Mouse (Mus musculus): ENCODE measurements at regions not wholly inside any gene's neighbourhood (a gene's known extent, or its start where the extent isn't known, plus 50 kb on each side); places are given as distances from the start of the nearest gene placed in this dataset.
A peak's percentile ranks its signal among the peaks of the same experiment; 100 is the strongest.

DNA sequence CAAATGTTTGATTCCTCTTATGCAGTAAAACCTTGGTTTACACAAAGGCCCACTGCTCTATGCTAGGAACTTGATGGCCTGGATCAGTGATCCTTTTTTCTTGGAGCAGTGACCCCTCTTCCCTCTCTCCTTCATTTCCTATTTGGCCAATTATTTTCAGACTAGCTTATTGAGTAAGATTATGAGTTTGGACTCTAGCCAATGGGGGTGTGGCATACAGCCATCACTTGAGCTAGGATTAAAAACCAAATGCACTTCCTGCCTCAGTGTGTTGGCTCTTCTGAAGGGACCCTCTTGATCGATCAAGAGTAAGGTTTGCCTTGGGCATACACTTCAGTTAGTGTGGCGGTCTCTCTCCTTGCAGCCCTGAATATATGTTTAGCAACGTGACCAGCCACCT lies 1172.6 kb upstream of the Gulo start:
- Histone ChIP-seq H3K9ac (ENCODE audit: low read depth, low read length) (no peak overlapping the region), H3K27me3 (ENCODE audit: insufficient read depth, low read length) (no peaks in the 10 kb centered on the region), H3K4me2 (ENCODE audit: low read length) (no peak overlapping the region), H3K36me3 (ENCODE audit: insufficient read depth, low read length) (no peaks in the 10 kb centered on the region), H3K4me3 (replicated peaks; ENCODE audit: low read depth, low read length) (no peak overlapping the region), H3K4me1 (replicated peaks; ENCODE audit: insufficient read depth, low read length) (no peaks in the 10 kb centered on the region), H3K27ac (no peak overlapping the region), H3K9me3 (replicated peaks; ENCODE audit: low read length) (no peaks in the 10 kb centered on the region)
- DNase-seq (ENCODE audit: low spot score) (peak; percentile 26), ATAC-seq (replicated peaks; ENCODE audit: low FRiP score, low read depth) (no peak)
- TF ChIP-seq CTCF (IDR thresholded peaks at IDR 0.05; ENCODE audit: low read depth): no peak
- WGBS: 50% methylated on average over 3 of the region's 3 CpGs

- Histone ChIP-seq H3K4me2 (ENCODE audit: low read length) (no peak overlapping the region), H3K36me3 (ENCODE audit: insufficient read depth, low read length) (no peaks in the 10 kb centered on the region), H3K27me3 (ENCODE audit: insufficient read depth, low read length) (no peaks in the 10 kb centered on the region), H3K9me3 (replicated peaks; ENCODE audit: low read length) (no peaks in the 10 kb centered on the region), H3K27ac (no peak overlapping the region), H3K4me3 (replicated peaks; ENCODE audit: low read depth, low read length) (no peak overlapping the region), H3K4me1 (replicated peaks; ENCODE audit: insufficient read depth, low read length) (no peaks in the 10 kb centered on the region), H3K9ac (ENCODE audit: low read depth, low read length) (no peak overlapping the region)
- no peak for DNase-seq (ENCODE audit: low spot score)
- no peak for TF ChIP-seq CTCF (IDR thresholded peaks at IDR 0.05; ENCODE audit: low read depth)
- ATAC-seq (replicated peaks; ENCODE audit: low FRiP score, low read depth): no peak
These were observed 1170.5 kb upstream of the Gulo start for GRCm38 (mm10) chr14:67179549-67179948.

- WGBS: 51% methylated on average over 9 of the region's 9 CpGs
- no peak; the same call in 1 of the 2 replicates for ATAC-seq (replicated peaks; ENCODE audit: low FRiP score, low read depth)
- no peak for DNase-seq (ENCODE audit: low spot score)
These were observed 1169.5 kb upstream of the Gulo start for GRCm38 (mm10) chr14:67178329-67179039.

DNA sequence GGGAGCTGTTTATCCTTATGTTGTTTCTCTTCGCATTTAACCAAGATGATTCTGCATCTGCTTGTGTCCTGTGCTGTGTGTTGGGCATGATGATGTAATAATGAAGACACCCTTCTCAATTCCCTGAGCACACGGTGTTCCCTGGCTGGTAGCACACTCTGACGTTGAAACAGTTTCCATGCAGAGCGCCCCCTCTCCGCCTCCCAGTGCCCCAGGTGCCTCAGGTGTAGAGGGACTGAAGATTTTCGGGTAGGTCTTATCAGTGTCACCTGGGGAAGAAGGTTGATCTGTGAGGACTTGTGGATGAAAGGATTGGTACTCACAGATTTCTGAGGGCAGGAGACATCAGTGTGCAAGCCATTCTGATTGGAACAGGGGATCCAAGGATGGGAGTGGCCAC lies 1167.7 kb upstream of the Gulo start:
- no peaks in the 10 kb centered on the region for H3K36me3 ChIP-seq (ENCODE audit: insufficient read depth, low read length)

More at GRCm38 (mm10) chr14:67178329-67179039, 1169.5 kb upstream of the Gulo start:
- Histone ChIP-seq H3K36me3 (ENCODE audit: insufficient read depth, low read length) (no peaks in the 10 kb centered on the region), H3K27me3 (ENCODE audit: insufficient read depth, low read length) (no peaks in the 10 kb centered on the region), H3K4me1 (replicated peaks; ENCODE audit: insufficient read depth, low read length) (no peaks in the 10 kb centered on the region), H3K4me2 (ENCODE audit: low read length) (no peak overlapping the region), H3K9me3 (replicated peaks; ENCODE audit: low read length) (no peaks in the 10 kb centered on the region), H3K4me3 (replicated peaks; ENCODE audit: low read depth, low read length) (no peak overlapping the region), H3K9ac (ENCODE audit: low read depth, low read length) (no peak overlapping the region), H3K27ac (no peak overlapping the region)
- no peak for TF ChIP-seq CTCF (IDR thresholded peaks at IDR 0.05; ENCODE audit: low read depth)

DNA sequence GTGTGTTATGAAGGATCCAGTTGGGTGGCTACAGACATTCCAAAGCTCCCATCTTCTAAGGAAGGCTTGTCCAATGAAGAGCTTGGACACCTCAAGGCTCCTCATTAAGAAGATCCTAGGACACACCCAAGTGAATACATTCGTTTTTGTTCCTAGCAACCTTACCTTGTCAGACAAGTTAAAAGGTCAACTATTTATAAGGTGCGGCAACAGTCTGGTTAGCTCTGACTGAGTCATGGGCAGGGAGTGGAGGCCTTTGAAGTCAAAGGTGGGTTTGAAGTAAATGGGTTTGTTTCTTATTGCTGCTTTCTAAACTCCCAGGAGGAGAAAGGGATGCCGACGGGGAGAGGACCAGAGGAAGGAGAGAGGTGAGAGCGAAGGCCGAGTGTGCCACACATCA lies 1167.1 kb upstream of the Gulo start:
- Histone ChIP-seq H3K27ac (no peak overlapping the region), H3K4me2 (ENCODE audit: low read length) (no peak overlapping the region), H3K4me3 (replicated peaks; ENCODE audit: low read depth, low read length) (no peak overlapping the region), H3K36me3 (ENCODE audit: insufficient read depth, low read length) (no peaks in the 10 kb centered on the region), H3K9me3 (replicated peaks; ENCODE audit: low read length) (no peaks in the 10 kb centered on the region), H3K27me3 (ENCODE audit: insufficient read depth, low read length) (no peaks in the 10 kb centered on the region), H3K4me1 (replicated peaks; ENCODE audit: insufficient read depth, low read length) (no peaks in the 10 kb centered on the region), H3K9ac (ENCODE audit: low read depth, low read length) (no peak overlapping the region)
- DNase-seq (ENCODE audit: low spot score): no peak
- ATAC-seq (replicated peaks; ENCODE audit: low FRiP score, low read depth): no peak
- no peak for TF ChIP-seq CTCF (IDR thresholded peaks at IDR 0.05; ENCODE audit: low read depth)
- WGBS: 75% methylated on average over 6 of the region's 6 CpGs

More for the DNA sequence above, 1167.7 kb upstream of the Gulo start:
- H3K9ac ChIP-seq (ENCODE audit: low read depth, low read length): no peak overlapping the region
- no peak overlapping the region for H3K4me3 ChIP-seq (replicated peaks; ENCODE audit: low read depth, low read length)
- H3K4me2 ChIP-seq (ENCODE audit: low read length): no peak overlapping the region
- no peaks in the 10 kb centered on the region for H3K27me3 ChIP-seq (ENCODE audit: insufficient read depth, low read length)
- ATAC-seq (replicated peaks; ENCODE audit: low FRiP score, low read depth) (no peak), DNase-seq (ENCODE audit: low spot score) (no peak)
- no peaks in the 10 kb centered on the region for H3K4me1 ChIP-seq (replicated peaks; ENCODE audit: insufficient read depth, low read length)
- H3K27ac ChIP-seq: no peak overlapping the region
- H3K9me3 ChIP-seq (replicated peaks; ENCODE audit: low read length): no peaks in the 10 kb centered on the region
- no peak for TF ChIP-seq CTCF (IDR thresholded peaks at IDR 0.05; ENCODE audit: low read depth)
- WGBS: 77% methylated on average over 6 of the region's 6 CpGs

DNA sequence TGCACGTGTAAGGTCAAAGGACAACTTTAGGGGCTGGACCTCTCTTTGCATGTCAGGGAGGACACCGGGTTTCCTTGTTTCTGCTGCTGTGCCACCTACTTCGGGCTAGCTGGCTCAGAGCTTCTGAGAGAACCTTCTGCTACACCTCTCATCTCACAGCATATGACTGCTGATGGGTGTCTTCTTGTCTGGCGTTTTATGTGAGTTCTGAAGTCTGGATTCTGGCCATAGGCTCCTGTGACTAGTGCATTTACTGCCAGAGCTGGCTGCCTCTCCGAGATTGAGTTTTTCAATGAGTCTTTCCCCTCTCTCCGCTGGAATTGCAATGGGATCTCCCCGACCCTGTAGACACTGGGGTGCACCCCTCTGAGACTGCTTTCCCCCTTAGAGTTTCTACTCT lies 1165.9 kb upstream of the Gulo start:
- ATAC-seq (replicated peaks; ENCODE audit: low FRiP score, low read depth) (no peak), DNase-seq (ENCODE audit: low spot score) (no peak)
- no peaks in the 10 kb centered on the region for H3K4me1 ChIP-seq (replicated peaks; ENCODE audit: insufficient read depth, low read length)
- no peak overlapping the region for H3K4me3 ChIP-seq (replicated peaks; ENCODE audit: low read depth, low read length)
- TF ChIP-seq CTCF (IDR thresholded peaks at IDR 0.05; ENCODE audit: low read depth): no peak
- no peaks in the 10 kb centered on the region for H3K27me3 ChIP-seq (ENCODE audit: insufficient read depth, low read length)
- 81% methylated on average over 7 of the region's 7 CpGs for WGBS
- no peak overlapping the region for H3K4me2 ChIP-seq (ENCODE audit: low read length)
- no peak overlapping the region for H3K9ac ChIP-seq (ENCODE audit: low read depth, low read length)
- no peaks in the 10 kb centered on the region for H3K9me3 ChIP-seq (replicated peaks; ENCODE audit: low read length)
- H3K27ac ChIP-seq: no peak overlapping the region
- no peaks in the 10 kb centered on the region for H3K36me3 ChIP-seq (ENCODE audit: insufficient read depth, low read length)

GRCm38 (mm10) chr14:67170801-67171200 lies 1161.8 kb upstream of the Gulo start:
- no peak overlapping the region for H3K4me2 ChIP-seq (ENCODE audit: low read length)

More at GRCm38 (mm10) chr14:67170801-67171200, 1161.8 kb upstream of the Gulo start:
- no peaks in the 10 kb centered on the region for H3K36me3 ChIP-seq (ENCODE audit: insufficient read depth, low read length)
- no peak for TF ChIP-seq CTCF (IDR thresholded peaks at IDR 0.05; ENCODE audit: low read depth)
- DNase-seq (ENCODE audit: low spot score) (no peak), ATAC-seq (replicated peaks; ENCODE audit: low FRiP score, low read depth) (no peak)
- H3K4me1 ChIP-seq (replicated peaks; ENCODE audit: insufficient read depth, low read length): peaks cover 5% of the 10 kb centered on the region; the same call in 1 of the 2 replicates
- H3K9me3 ChIP-seq (replicated peaks; ENCODE audit: low read length): no peaks in the 10 kb centered on the region
- WGBS: 83% methylated on average over 6 of the region's 6 CpGs
- no peak overlapping the region for H3K9ac ChIP-seq (ENCODE audit: low read depth, low read length)
- H3K27ac ChIP-seq: no peak overlapping the region
- no peak overlapping the region for H3K4me3 ChIP-seq (replicated peaks; ENCODE audit: low read depth, low read length)
- no peaks in the 10 kb centered on the region for H3K27me3 ChIP-seq (ENCODE audit: insufficient read depth, low read length)

Data from kidney, postnatal 0 days (tissue).